Mouse (Mus musculus): ENCODE data around the gene Spata45.

GRCm38 (mm10) chr1:191035649-191036048, 790 bp upstream of the Spata45 start:
- TF ChIP-seq ZNF384 (IDR thresholded peaks at IDR 0.05; ENCODE audit: low read depth, low read length) = no peak
- no peak for TF ChIP-seq CTCF (conservative IDR thresholded peaks at IDR 0.05 in 1 of 2, IDR thresholded peaks at IDR 0.05 in 1 of 2; ENCODE audit: low read depth in 2 of 2, low read length in 2 of 2)
- no peak for TF ChIP-seq POLR2A (IDR thresholded peaks at IDR 0.05; ENCODE audit: low read depth, low read length)
- no peak for TF ChIP-seq POLR2AphosphoS2 (IDR thresholded peaks at IDR 0.05; ENCODE audit: low read depth, low read length)
- no peak for TF ChIP-seq CHD1 (IDR thresholded peaks at IDR 0.05; ENCODE audit: low read depth, low read length)
- no peak for TF ChIP-seq BHLHE40 (IDR thresholded peaks at IDR 0.05; ENCODE audit: low read depth, low read length)
- TF ChIP-seq NELFE (IDR thresholded peaks at IDR 0.05; ENCODE audit: low read depth, low read length) = no peak
- no peak for TF ChIP-seq ELF1 (IDR thresholded peaks at IDR 0.05; ENCODE audit: low read depth, low read length)
- TF ChIP-seq ZC3H11A (IDR thresholded peaks at IDR 0.05; ENCODE audit: low read depth, low read length) = no peak
- TF ChIP-seq ZKSCAN1 (IDR thresholded peaks at IDR 0.05; ENCODE audit: borderline replicate concordance, low read depth, low read length) = no peak
- no peak for TF ChIP-seq E2F4 (IDR thresholded peaks at IDR 0.05; ENCODE audit: insufficient replicate concordance, low read depth, low read length)
- no peak for TF ChIP-seq EP300 (IDR thresholded peaks at IDR 0.05; ENCODE audit: low read length)
